Mouse (Mus musculus) kidney, postnatal 36 days (tissue): ENCODE data around the gene Narfl.
"Not testable (repeated sequence)": the region's sequence is repeated elsewhere in the genome, so short reads cannot be mapped to it uniquely, and the experiment has no call there.

ENCODE experiments used
- DNase-seq, 2 experiments: peaks; one replicate each; pipeline ENCODE4 v3.0.0; 2021 to 2022; ENCODE audit warnings: mixed read lengths in 2 of 2

The Narfl gene

DNA sequence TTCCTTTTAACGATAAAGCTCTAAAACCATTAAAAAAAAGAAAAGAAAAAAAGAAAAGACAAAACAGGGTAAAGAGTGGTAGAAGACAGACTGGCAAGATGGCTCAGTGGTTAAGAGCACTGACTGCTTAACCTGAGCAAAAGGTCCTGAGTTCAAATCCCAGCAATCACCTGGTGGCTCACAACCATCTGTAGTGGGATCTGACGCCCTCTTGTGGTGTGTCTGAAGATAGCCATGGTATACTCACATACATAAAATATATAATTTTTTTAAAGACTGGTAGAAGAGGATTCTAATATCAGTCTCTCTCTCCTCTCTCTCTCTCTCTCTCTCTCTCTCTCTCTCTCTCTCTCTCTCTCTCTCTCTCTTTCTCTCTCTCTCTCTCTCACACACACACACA lies 33.9 kb downstream of the Narfl start:
- not testable (repeated sequence) for DNase-seq

DNA sequence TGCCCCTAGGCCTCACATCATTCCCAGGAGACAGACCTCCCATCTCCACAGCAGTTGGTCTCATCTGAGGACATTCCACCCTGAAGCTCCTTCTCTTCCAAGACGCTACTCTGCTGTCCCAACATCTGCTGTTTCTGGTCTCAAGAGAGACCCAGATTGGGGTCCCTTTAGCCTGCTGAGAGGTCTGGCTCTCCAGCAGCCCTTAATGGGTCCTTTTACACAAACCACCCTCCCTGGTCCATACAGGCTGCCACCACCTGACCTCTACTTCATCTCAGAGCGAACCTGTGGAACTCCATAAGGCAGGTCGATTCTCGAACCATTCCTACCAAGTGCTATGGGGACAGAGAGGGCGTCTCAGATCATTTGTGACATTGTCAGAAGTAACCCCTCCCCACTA lies 34.5 kb downstream of the Narfl start:
- no peak for DNase-seq

DNA sequence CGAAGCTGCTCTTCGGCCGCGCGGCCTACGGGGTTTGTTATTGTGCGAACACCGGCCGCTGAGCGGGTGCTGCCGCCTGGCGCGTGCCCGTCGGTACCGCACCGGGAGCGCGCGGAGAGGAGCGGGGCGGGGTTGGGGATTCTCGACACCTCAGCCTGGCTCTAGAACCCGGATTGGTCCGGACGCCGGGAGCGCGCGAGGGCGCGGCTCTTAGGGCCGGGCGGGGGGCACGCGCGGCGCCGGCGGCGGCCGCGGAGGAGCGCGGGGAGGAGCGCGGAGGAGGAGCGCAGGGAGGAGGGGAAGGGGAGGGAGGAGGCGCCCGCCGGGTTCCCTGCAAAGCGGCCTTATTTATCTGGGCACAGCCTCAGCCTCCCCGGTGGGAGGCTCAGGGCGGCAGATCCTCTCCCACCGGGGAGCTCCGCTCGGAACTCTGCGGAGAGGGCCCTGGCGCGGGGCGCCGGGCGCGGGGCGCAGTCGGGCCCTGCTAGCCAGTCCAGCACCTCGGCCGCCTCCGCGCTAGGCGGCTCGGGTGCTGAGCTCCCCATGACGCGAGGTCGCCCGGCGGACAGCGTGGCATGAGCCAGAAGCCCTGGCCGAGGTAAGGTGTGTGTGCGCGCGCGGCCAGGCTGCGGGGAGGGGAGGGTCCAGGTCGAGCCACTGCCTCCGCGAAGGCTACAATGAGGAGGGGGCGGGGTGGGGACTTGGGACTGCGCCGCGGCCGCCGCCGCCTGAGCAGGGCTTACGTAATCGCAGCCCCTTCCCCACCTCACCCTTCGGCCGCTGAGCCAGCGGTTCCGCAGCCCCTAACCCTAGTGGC lies 35.4 kb downstream of the Narfl start, which contains the start of gene Fbxl16:
TSS of gene Fbxl16 (plus strand) at position 297 of the 817 bp plus-strand sequence.
- DNase-seq, result peak; percentile 78 to 80

DNA sequence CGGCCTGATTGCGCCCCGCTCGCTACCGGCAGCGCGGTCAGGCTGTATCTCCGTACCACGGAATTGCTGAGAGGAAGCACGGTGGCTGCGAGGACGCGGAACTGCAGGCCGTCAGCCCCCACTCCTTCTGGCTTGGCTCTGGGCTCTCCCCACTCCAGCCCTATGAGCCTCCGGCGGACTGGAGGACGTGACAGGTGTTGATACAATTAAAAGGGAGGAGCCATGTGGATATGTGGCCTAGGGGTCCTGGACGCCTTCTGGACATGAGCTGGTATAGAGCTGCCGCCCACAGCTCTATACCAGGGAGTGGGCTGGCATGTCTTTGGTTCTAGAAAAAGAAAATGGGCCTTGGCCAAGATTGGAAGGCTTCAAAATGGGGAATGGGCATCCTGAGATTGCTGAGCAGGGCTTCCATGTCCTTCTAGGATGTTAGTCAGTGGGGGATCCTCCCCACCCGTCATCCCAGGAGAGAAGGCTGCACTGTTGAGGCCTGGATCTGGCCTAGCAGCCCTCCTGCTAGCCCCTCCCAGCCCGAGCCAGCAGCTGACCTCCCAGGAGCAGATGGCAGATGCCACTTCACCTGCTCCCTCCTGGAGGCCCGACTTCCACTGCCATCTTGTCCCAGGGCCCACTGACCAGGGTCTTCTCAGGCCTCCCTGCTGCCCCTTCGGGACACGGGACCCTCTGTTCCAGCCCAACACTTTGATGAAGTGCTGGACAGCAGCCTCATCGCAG lies 36.2 kb downstream of the Narfl start:
- no peak for DNase-seq

DNA sequence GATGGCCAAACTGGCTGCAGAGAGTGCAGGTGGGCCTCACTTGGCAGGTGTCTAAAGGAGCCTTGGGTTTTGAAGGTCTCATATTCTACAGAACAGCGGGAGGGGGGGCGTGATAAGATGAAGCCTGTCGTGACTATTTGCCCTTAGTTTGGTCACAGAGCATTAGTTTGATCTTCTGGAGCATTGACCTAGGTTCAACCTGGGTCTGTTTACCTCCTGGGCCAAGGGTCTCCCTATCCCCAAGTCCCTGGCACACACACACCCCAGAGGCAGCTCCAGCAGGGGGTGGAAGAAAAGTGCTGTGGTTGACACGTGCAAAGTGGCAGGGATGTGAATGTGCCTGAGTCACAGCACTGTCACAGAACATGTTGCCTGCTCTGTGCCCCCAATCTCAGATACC lies 37.3 kb downstream of the Narfl start:
- no peak for DNase-seq

DNA sequence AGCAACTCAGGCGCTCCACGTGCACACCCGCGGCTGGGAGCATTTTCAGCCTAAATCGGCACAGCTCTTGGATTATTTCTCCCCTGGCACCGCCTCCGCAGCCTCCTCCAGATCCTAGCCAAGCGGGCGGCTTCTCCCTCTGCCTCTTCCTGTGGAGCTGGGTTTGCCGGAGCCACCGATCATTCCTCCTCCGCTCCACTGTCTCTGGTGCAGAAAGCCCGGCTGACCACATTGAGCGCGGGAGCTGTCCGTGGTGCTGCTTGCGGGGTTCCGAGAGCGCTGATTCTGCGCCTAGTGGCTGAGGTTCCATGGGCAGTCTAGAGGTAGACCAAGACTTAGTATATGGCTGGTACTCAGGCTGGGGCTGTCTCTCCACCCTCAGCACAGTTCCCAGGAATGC lies 39.9 kb downstream of the Narfl start:
- peak; percentile 83 to 95 for DNase-seq

DNA sequence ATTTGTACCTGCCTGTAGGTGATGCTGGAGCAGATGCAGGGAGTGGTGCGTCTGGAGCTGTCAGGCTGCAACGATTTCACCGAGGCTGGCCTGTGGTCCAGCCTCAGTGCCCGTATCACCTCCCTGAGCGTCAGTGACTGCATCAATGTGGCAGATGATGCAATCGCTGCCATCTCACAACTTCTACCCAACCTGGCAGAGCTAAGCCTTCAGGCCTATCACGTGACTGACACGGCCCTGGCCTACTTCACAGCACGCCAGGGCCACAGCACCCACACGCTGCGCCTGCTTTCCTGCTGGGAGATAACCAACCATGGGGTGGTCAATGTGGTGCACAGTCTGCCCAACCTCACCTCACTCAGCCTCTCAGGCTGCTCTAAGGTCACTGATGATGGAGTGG lies 44.1 kb downstream of the Narfl start:
- DNase-seq, result no peak

DNA sequence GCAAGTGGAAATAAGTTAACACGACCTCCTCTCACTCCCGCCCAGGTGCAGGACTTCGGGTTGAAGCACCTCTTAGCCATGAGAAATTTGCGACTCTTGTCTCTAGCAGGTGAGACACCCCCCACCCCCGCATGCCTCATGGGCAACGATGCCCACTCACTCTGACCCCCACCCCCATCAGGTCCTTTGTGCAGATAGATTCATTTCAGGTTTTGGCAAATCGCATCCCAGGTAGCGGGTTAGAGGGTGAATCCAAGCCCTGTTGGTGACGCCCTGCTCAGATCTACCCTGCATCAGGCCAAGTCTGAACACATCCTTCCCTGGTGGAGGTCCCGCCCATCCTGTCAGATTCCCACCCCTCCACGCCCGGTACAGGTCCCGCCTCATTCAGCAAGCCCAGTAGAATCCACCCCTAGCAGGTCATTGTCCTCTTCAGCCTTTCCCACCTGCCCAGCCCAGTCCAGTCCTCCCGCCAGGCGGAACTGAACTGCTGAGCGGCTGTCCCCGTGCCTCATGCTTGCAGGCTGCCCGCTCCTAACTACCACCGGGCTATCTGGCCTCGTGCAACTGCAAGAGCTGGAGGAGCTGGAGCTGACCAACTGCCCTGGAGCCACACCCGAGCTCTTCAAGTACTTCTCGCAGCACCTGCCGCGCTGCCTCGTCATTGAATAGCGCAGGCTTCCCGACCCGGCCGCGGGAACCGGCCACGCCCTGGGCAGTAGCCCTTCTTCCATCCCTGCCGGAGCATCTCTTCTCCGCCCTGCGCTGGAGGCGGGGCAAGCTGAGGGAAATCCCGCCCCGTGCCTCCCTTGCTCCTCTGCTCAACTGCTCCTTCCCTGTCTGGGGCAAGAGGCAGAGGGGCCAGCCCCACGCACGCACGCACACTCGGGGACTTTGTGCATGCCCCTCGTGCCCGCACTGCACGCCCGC lies 45.5 kb downstream of the Narfl start:
- DNase-seq, result peak in 1 of 2 experiments; percentile 36

DNA sequence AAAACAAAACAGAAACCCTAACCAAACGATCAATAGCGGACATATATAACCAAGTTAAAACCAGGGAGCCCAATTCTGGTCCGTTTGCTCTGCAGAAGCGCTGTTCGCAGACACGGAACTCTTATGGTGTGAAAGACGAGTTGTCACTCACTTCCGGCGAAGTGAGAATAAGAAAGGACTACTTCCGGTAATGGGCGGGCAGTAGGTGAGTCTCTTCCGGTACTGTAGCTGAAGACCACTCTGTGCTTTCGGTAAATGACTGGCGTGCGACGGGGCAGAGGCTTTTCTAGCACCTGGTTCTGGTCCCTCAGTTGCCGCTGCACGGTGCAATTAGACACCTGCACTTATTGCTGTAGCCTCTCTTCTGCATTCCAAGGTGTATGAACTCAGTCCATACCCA lies 49.9 kb downstream of the Narfl start, which contains the start of gene Wdr24:
TSS of gene Wdr24 (plus strand) at position 176 of the 400 bp plus-strand sequence.
- DNase-seq, result peak; percentile 79 to 82

DNA sequence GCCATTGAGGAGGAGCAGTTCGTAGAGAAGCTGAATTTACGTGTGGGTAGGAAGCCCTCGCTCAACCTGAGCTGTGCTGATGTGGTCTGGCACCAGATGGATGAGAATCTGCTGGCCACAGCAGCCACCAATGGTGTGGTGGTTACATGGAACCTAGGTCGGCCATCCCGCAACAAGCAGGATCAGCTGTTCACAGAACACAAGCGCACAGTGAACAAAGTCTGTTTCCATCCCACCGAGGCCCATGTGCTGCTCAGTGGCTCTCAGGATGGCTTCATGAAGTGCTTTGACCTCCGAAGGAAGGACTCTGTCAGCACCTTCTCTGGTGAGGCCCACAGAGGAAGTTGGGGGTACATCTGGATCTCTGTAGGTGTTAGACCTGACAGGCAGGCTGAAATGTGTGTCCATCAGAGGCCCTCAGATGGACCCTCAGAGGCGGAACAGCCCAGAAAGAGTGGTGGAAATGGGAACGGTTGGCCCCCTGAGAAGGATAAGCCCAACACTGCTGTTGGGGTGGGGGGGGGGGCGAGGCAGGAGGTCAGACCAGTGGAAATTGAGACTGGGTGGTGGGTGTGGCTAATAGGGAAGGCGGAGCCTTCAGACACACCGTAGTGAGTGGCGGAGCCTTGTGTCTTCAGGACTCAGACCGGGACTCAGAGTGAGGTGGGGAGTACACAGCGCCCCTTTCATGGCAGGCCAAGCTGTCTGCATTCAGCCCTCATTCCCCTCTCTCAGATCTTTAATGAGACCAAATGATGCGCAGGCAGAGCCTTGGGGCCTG lies 51.0 kb downstream of the Narfl start:
- no peak for DNase-seq

DNA sequence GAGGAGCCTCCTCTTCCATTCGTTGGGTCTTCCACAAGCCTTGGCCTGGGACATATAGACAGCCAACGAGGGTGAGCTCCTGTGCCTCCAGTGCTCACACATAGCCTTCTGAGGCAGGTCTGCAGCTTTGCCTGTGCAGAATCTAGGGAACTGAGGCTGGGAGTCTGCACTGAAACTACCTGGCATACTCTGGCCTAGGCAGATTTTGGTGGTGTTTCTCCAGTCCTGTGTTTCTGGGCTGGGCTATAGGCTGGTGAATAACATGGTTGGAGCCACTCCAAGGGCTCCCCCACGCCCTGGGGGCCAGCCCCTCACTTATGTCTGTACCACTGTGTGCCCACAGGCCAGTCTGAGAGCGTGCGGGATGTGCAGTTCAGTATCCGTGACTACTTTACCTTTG lies 51.7 kb downstream of the Narfl start:
- no peak for DNase-seq

DNA sequence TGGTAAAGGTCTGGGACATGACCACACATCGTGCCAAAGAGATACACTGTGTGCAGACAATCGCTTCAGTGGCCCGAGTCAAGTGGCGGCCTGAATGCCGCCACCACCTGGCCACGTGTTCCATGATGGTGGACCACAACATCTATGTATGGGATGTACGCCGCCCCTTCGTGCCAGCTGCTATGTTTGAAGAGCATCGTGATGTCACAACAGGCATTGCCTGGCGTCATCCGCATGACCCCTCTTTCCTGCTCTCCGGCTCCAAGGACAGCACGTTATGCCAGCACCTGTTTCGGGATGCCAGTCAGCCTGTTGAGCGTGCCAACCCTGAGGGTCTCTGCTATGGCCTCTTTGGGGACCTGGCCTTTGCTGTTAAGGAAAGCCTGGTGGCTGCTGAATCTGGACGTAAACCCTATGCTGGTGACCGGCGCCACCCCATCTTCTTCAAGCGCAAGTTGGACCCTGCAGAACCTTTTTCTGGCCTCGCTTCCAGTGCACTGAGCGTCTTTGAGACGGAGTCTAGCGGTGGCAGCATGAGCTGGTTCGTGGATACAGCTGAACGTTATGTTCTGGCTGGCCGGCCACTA lies 52.5 kb downstream of the Narfl start:
- no peak for DNase-seq

DNA sequence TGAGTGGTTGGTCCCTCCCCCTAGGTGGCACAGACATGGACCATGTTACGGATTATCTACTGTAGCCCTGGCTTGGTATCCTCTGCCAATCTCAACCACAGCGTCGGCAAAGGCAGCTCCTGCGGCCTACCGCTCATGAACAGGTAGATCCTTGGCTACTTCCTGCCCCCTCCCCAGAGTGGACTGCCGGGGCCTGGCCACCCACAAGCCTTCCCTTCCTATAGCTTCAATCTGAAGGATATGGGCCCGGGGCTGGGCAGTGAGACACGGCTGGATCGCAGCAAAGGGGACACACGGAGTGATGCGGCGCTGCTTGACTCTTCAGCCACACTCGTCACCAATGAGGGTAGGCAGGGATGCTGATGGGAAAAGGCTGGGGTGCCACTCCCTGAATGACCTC lies 53.4 kb downstream of the Narfl start:
- DNase-seq, result no peak

DNA sequence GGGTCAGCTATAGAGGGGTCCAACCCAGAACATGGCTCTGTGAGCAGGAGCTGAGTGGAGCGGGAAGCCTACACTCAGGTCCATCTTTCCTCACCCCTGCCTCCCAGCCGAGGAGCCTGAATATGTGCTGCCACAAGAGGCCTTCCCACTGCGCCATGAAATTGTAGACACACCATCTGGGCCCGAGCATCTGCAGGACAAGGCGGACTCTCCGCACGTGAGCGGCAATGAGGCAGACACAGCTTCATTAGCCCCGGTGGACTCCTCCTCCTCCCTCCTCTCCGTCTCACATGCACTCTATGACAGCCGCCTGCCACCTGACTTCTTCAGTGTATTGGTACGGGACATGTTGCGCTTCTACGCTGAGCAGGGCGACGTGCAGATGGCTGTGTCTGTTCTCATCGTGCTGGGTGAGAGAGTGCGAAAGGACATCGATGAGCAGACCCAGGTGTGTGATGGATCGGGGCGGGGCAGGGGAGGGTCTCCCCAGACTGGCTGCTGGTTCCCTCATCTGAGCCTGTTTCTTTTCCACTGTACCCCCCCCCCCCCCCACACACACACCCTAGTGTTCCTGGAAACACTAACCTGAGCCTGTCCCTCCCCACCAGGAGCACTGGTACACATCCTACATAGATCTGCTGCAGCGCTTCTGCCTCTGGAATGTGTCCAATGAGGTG lies 54.1 kb downstream of the Narfl start:
- no peak for DNase-seq

DNA sequence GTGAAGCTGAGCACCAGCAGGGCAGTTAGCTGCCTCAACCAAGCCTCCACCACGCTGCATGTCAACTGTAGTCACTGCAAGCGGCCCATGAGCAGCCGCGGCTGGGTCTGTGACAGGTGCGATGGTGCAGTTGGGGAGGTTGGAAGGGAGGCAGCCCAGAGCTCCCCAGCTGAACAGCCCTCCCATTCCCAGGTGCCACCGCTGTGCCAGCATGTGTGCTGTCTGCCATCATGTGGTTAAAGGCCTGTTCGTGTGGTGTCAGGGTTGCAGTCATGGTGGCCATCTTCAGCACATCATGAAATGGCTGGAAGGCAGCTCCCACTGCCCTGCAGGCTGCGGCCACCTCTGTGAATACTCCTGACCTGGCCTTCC lies 54.6 kb downstream of the Narfl start:
- DNase-seq, result no peak

DNA sequence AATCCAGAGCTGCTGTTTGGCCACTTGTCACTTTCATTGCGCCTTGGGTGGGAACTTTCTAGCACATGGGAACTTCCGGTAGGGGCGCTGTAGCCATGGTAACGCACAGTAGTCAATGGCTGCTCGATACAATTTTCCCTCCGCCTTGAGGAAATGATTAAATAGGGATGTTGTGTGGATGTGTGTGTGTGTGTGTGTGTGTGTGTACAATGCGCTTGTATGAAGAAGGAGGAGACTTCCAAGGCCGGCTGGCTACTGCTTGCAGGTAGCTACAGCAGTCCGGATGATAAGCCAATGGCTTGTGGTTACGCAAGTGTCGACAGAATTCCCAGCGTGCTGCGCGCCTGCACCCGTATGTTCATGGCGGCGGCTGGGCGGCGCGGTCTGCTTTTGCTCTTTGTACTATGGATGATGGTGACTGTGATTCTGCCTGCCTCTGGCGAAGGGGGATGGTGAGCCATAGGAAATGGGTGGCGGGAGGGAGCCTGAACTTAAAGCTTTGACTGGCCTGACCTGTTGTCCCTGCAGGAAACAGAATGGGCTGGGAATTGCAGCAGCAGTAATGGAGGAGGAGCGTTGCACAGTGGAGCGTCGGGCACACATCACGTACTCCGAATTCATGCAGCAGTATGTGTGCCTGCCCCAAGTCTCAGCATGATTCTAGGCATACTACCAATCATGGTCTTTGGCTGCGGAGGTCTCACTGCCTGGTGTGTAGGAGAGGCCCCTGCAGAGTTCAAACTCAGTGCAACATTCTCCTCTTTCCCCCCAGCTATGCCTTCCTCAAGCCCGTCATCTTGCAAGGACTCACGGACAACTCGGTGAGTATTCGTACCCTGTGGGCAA lies 55.4 kb downstream of the Narfl start, which contains the start of gene Jmjd8:
TSS of gene Jmjd8 (plus strand) at position 156 of the 846 bp plus-strand sequence.
- peak; percentile 85 to 89 for DNase-seq

DNA sequence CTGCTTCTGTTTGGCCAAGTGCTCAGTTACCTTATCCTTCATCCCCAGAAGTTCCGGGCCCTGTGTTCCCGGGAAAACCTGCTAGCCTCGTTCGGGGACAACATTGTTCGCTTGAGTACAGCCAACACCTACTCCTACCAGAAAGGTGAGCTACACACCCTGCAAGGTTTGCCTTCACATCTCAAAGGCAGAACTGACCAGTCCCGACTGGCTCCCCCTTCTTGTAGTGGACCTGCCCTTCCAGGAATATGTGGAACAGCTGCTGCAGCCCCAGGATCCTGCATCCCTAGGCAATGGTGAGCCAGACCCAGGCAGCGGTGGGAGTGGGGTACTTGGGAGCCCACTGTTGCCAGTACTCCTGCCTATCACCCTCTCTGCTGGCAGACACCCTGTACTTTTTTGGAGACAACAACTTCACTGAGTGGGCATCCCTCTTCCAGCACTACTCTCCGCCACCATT lies 56.0 kb downstream of the Narfl start:
- DNase-seq, result no peak

DNA sequence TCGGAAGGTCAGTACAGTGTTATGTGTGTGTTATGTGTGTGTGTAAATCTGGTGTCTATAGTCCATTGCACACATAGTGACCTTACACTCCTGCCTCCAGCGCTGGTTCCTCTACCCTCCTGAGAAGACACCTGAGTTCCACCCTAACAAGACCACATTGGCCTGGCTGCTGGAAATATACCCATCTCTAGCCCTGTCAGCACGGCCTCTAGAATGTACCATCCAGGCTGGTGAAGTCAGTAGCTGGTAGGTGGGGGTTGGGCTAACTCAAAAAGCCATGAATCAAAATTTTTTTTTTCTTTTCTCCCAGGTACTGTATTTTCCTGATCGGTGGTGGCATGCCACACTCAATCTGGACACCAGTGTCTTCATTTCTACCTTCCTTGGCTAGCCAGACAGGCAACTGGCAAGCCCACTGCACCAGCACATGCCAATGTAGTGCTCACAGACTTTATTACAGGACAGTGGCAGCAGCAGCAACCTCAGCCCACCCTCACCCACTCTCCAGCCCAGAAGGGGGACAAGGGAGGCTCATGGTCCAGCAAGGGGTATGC lies 56.7 kb downstream of the Narfl start:
- DNase-seq, result no peak

DNA sequence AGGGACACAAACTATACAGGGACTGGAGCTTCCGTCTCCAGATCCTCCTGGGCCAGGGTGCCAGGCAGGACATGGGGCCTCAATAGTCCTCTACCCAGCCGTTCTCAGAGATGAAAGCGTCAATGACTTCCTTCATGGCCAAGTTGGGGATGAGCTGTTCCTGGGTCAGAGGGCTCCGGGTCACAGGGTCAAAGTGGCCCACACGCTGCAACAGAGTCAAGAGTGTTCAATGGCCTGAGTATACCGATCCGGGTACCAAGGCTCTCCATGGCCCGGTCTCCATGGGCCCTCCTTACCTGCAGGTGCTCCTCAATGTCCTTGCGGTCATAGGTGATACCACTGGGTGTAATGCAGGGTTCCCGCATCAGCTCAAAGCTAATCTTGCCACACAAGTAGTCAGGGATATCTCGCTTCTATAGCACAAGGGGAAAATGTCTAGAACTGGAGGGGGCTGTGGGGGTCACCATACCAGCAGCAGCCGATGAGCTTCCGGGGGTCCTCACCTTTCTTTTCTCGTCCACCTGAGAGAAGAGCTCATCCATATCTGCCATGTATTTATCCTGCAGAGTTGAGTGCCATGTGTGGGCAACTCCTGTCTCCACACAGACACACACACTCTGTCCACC lies 57.3 kb downstream of the Narfl start:
- no peak for DNase-seq
